Mouse (Mus musculus): ENCODE data around the gene Zfp609.

The Zfp609 gene

GRCm38 (mm10) chr9:65759256-65759655, 68.1 kb downstream of the Zfp609 start:
- DNase-seq, result no peak

- DNase-seq, result no peak
Observed at GRCm38 (mm10) chr9:65757826-65758225, 69.5 kb downstream of the Zfp609 start.

GRCm38 (mm10) chr9:65755673-65756375, 71.5 kb downstream of the Zfp609 start:
- DNase-seq, result no peak

GRCm38 (mm10) chr9:65755164-65755563, 72.2 kb downstream of the Zfp609 start:
- DNase-seq, result no peak

- no peak for DNase-seq
Observed at GRCm38 (mm10) chr9:65752632-65753031, 74.7 kb downstream of the Zfp609 start.

- no peak for DNase-seq
Observed at GRCm38 (mm10) chr9:65751906-65752305, 75.5 kb downstream of the Zfp609 start.

- no peak for DNase-seq
Observed at GRCm38 (mm10) chr9:65748102-65748501, 79.3 kb downstream of the Zfp609 start.

GRCm38 (mm10) chr9:65746479-65746878, 80.9 kb downstream of the Zfp609 start:
- DNase-seq, result no peak

- no peak for DNase-seq
Observed at GRCm38 (mm10) chr9:65745456-65745855, 81.9 kb downstream of the Zfp609 start.

- DNase-seq, result peak; percentile 38
Observed at GRCm38 (mm10) chr9:65744171-65745082, 82.9 kb downstream of the Zfp609 start.

GRCm38 (mm10) chr9:65743809-65744170, 83.6 kb downstream of the Zfp609 start:
- no peak for DNase-seq

- DNase-seq, result no peak
Observed at GRCm38 (mm10) chr9:65743322-65743721, 84.0 kb downstream of the Zfp609 start.

- DNase-seq, result no peak
Observed at GRCm38 (mm10) chr9:65742777-65743176, 84.6 kb downstream of the Zfp609 start.

GRCm38 (mm10) chr9:65741066-65741852, 86.1 kb downstream of the Zfp609 start:
- DNase-seq, result no peak

- peak; percentile 20 for DNase-seq
Observed at GRCm38 (mm10) chr9:65734931-65735330, 92.4 kb downstream of the Zfp609 start.

GRCm38 (mm10) chr9:65728588-65728987, 98.8 kb downstream of the Zfp609 start:
- no peak for DNase-seq

- DNase-seq, result no peak
Observed at GRCm38 (mm10) chr9:65727491-65727890, 99.9 kb downstream of the Zfp609 start.

- no peak for DNase-seq
Observed at GRCm38 (mm10) chr9:65726431-65726830, 100.9 kb downstream of the Zfp609 start.

- no peak for DNase-seq
Observed at GRCm38 (mm10) chr9:65725291-65725622, 102.1 kb downstream of the Zfp609 start.

- peak; percentile 61 for DNase-seq
Observed at GRCm38 (mm10) chr9:65724471-65725290, 102.7 kb downstream of the Zfp609 start.

GRCm38 (mm10) chr9:65721161-65721566, 106.2 kb downstream of the Zfp609 start:
- DNase-seq, result peak; percentile 64

GRCm38 (mm10) chr9:65718195-65718594, 109.2 kb downstream of the Zfp609 start:
- no peak for DNase-seq
